Mouse (Mus musculus) spleen, adult 2 months (tissue): Measurements from ENCODE around the gene Olfr961.

Experiments
- CTCF ChIP-seq: fragments of 200-500 bp; IDR thresholded peaks from 2 replicates; pipeline ENCODE4 v1.5.1; 2011; ENCODE audit warnings: mild to moderate bottlenecking, inconsistent platforms; ENCODE audit not compliant: insufficient read depth, insufficient read length, insufficient replicate concordance; ENCODE audit errors: extremely low read depth
- POLR2A ChIP-seq: fragments of 200-500 bp; IDR thresholded peaks from 2 replicates; pipeline ENCODE4 v1.6.1; 2011; ENCODE audit warnings: low read depth, low read length, inconsistent platforms

DNA sequence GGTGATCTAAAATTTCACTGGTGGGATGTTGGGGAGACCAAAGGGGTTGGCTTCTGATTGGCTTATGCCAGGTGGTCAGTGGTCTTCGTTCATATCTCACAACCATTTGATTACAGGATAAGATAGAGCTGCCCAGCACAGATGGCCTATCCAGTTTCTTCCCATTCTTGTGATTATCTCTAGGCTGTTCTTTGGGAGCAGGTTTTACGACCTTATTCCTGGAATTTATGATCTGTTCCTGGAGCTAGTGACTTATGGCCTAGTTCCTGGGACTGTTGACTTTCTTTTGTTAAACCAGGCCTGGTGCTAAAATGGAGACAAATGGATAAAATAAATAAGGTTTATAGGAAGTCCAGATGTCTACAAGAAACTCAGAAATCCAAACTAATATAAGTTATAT lies 20.2 kb upstream of the Olfr961 start:
- no peak for TF ChIP-seq CTCF
- no peak for TF ChIP-seq POLR2A
